Mouse (Mus musculus) MEL (cell line): ENCODE measurements around the gene Plcg2. TPM values are rescaled to one million over a fixed set of nuclear protein-coding genes. Genes with fewer than 3 reads are reported as not detected.
A peak's percentile ranks its signal among the peaks of the same experiment; 100 is the strongest.

ENCODE experiments used
- DNase-seq: peaks from one replicate; pipeline ENCODE4 v3.0.0; 2011; ENCODE audit warnings: low read depth, low spot score
- H3K27ac ChIP-seq: 2 replicates; pipeline ENCODE4 v1.5.1; 2012; ENCODE audit warnings: low read depth, mild to moderate bottlenecking, control low read depth, low read length, moderate library complexity; ENCODE audit not compliant: control insufficient read depth
- H3K27me3 ChIP-seq, 2 experiments: fragments of 150-350 bp in 1 of 2; sonication (generic) in 1 of 2; 2 replicates each; pipeline ENCODE4 v1.6.1; 2012; ENCODE audit warnings: low read length in 2 of 2, mild to moderate bottlenecking in 2 of 2, improper control_type of control experiment in 1 of 2, moderate library complexity in 1 of 2; ENCODE audit not compliant: insufficient read depth in 2 of 2, control insufficient read depth in 1 of 2
- H3K36me3 ChIP-seq, 2 experiments: 2 replicates each; pipeline ENCODE4 v1.6.1; 2012 to 2014; ENCODE audit warnings: low read length in 2 of 2, improper control_type of control experiment in 1 of 2, inconsistent platforms in 1 of 2, mild to moderate bottlenecking in 1 of 2; ENCODE audit not compliant: insufficient read depth in 2 of 2, control insufficient read depth in 1 of 2
- H3K4me1 ChIP-seq, 2 experiments: fragments of 150-350 bp in 1 of 2; sonication (generic) in 1 of 2; 2 replicates each; pipeline ENCODE4 v1.6.1; 2012; ENCODE audit warnings: low read length in 2 of 2, improper control_type of control experiment in 1 of 2, mild to moderate bottlenecking in 1 of 2; ENCODE audit not compliant: insufficient read depth in 2 of 2, control insufficient read depth in 1 of 2
- H3K4me3 ChIP-seq, 2 experiments: fragments of 150-350 bp in 1 of 2; sonication (generic) in 1 of 2; 2 replicates each; pipeline ENCODE4 v1.5.1; 2012; ENCODE audit warnings: low read depth in 2 of 2, low read length in 2 of 2, mild to moderate bottlenecking in 2 of 2, moderate library complexity in 2 of 2, control low read depth in 1 of 2, improper control_type of control experiment in 1 of 2; ENCODE audit not compliant: control insufficient read depth in 1 of 2, insufficient read depth in 1 of 2
- H3K79me2 ChIP-seq: 2 replicates; pipeline ENCODE4 v1.6.1; 2012; ENCODE audit warnings: mild to moderate bottlenecking, low read length, moderate library complexity; ENCODE audit not compliant: control insufficient read depth, poor library complexity, insufficient read depth
- H3K9ac ChIP-seq: 2 replicates; pipeline ENCODE4 v1.6.1; 2012; ENCODE audit warnings: low read depth, mild to moderate bottlenecking, control low read depth, low read length, moderate library complexity; ENCODE audit not compliant: control insufficient read depth, poor library complexity, severe bottlenecking
- H3K9me3 ChIP-seq: fragments of 150-350 bp; sonication (generic); replicated peaks from 2 replicates; pipeline ENCODE4 v1.6.1; 2012; ENCODE audit warnings: mild to moderate bottlenecking, low read length, improper control_type of control experiment, moderate library complexity; ENCODE audit not compliant: insufficient read depth
- BHLHE40 ChIP-seq: IDR thresholded peaks from 2 replicates; pipeline ENCODE4 v1.6.1; 2012; ENCODE audit warnings: low read depth, mild to moderate bottlenecking, inconsistent platforms, low read length, improper control_type of control experiment, borderline replicate concordance
- CHD1 ChIP-seq: IDR thresholded peaks from 2 replicates; pipeline ENCODE4 v1.6.1; 2012; ENCODE audit warnings: low read depth, mild to moderate bottlenecking, inconsistent platforms, low read length, improper control_type of control experiment
- CHD2 ChIP-seq: IDR thresholded peaks from 2 replicates; pipeline ENCODE4 v1.6.1; 2011; ENCODE audit warnings: low read length, improper control_type of control experiment
- EP300 ChIP-seq, 2 experiments: IDR thresholded peaks; 2 replicates each; pipeline ENCODE4 v1.6.1; 2011; ENCODE audit warnings: improper control_type of control experiment in 2 of 2, low read length in 2 of 2, low read depth in 1 of 2, mild to moderate bottlenecking in 1 of 2
- ETS1 ChIP-seq: IDR thresholded peaks from 2 replicates; pipeline ENCODE4 v1.6.1; 2012; ENCODE audit warnings: low read depth, mild to moderate bottlenecking, inconsistent platforms, low read length, improper control_type of control experiment, moderate library complexity
- GABPA ChIP-seq: IDR thresholded peaks from 2 replicates; pipeline ENCODE4 v1.6.1; 2012; ENCODE audit warnings: low read depth, mild to moderate bottlenecking, inconsistent platforms, low read length, improper control_type of control experiment, moderate library complexity
- KAT2A ChIP-seq: conservative IDR thresholded peaks from 2 replicates; pipeline ENCODE4 v1.6.1; 2012; ENCODE audit warnings: low read depth, low read length, improper control_type of control experiment, inconsistent platforms
- MAFK ChIP-seq: IDR thresholded peaks from 2 replicates; pipeline ENCODE4 v1.6.1; 2011; ENCODE audit warnings: low read depth, mild to moderate bottlenecking, low read length, improper control_type of control experiment, borderline replicate concordance
- MEF2A ChIP-seq: IDR thresholded peaks from 2 replicates; pipeline ENCODE4 v1.6.1; 2014; ENCODE audit warnings: low read depth, mild to moderate bottlenecking, inconsistent platforms, low read length, improper control_type of control experiment; ENCODE audit not compliant: poor library complexity, insufficient replicate concordance, severe bottlenecking; ENCODE audit errors: extremely low read depth
- MXI1 ChIP-seq: IDR thresholded peaks from 2 replicates; pipeline ENCODE4 v1.6.1; 2011; ENCODE audit warnings: mild to moderate bottlenecking, low read depth, low read length, improper control_type of control experiment
- MYB ChIP-seq: IDR thresholded peaks from 2 replicates; pipeline ENCODE4 v1.6.1; 2011; ENCODE audit warnings: mild to moderate bottlenecking, low read depth, low read length, improper control_type of control experiment
- MYC ChIP-seq: IDR thresholded peaks from 2 replicates; pipeline ENCODE4 v1.6.1; 2011; ENCODE audit warnings: low read depth, mild to moderate bottlenecking, low read length, improper control_type of control experiment, moderate library complexity
- NELFE ChIP-seq: IDR thresholded peaks from 2 replicates; pipeline ENCODE4 v1.6.1; 2011; ENCODE audit warnings: low read depth, low read length, improper control_type of control experiment
- NRF1 ChIP-seq: IDR thresholded peaks from 2 replicates; pipeline ENCODE4 v1.6.1; 2014; ENCODE audit warnings: low read depth, mild to moderate bottlenecking, inconsistent platforms, low read length, improper control_type of control experiment, moderate library complexity; ENCODE audit not compliant: poor library complexity, insufficient read depth, severe bottlenecking
- POLR2AphosphoS2 ChIP-seq: IDR thresholded peaks from 2 replicates; pipeline ENCODE4 v1.6.1; 2011; ENCODE audit warnings: low read length, improper control_type of control experiment
- RCOR1 ChIP-seq: IDR thresholded peaks from 2 replicates; pipeline ENCODE4 v1.6.1; 2012; ENCODE audit warnings: low read depth, mild to moderate bottlenecking, inconsistent platforms, low read length, improper control_type of control experiment
- SIN3A ChIP-seq: IDR thresholded peaks from 2 replicates; pipeline ENCODE4 v1.6.1; 2012; ENCODE audit warnings: low read length, improper control_type of control experiment, inconsistent platforms
- SMC3 ChIP-seq: IDR thresholded peaks from 2 replicates; pipeline ENCODE4 v1.6.1; 2011; ENCODE audit warnings: low read depth, low read length, improper control_type of control experiment
- TAL1 ChIP-seq: IDR thresholded peaks from 2 replicates; pipeline ENCODE4 v1.6.1; 2012; ENCODE audit warnings: mild to moderate bottlenecking, inconsistent platforms, low read length, moderate library complexity, mixed read lengths
- TBP ChIP-seq: IDR thresholded peaks from 2 replicates; pipeline ENCODE4 v1.8.0; 2011; ENCODE audit warnings: low read depth, low read length, improper control_type of control experiment
- TCF12 ChIP-seq: IDR thresholded peaks from 2 replicates; pipeline ENCODE4 v1.6.1; 2014; ENCODE audit warnings: low read depth, mild to moderate bottlenecking, inconsistent platforms, low read length, improper control_type of control experiment, moderate library complexity
- USF2 ChIP-seq, 2 experiments: IDR thresholded peaks; 2 replicates each; pipeline ENCODE4 v1.6.1; 2011 to 2012; ENCODE audit warnings: improper control_type of control experiment in 2 of 2, low read length in 2 of 2, borderline replicate concordance in 1 of 2, inconsistent platforms in 1 of 2, low read depth in 1 of 2, mild to moderate bottlenecking in 1 of 2; ENCODE audit not compliant: insufficient read depth in 1 of 2
- ZKSCAN1 ChIP-seq: IDR thresholded peaks from 2 replicates; pipeline ENCODE4 v1.6.1; 2012; ENCODE audit warnings: low read depth, mild to moderate bottlenecking, inconsistent platforms, low read length, improper control_type of control experiment, moderate library complexity
- ZMIZ1 ChIP-seq: IDR thresholded peaks from 2 replicates; pipeline ENCODE4 v1.6.1; 2012; ENCODE audit warnings: low read depth, mild to moderate bottlenecking, inconsistent platforms, low read length, improper control_type of control experiment, moderate library complexity
- ZNF384 ChIP-seq: IDR thresholded peaks from 2 replicates; pipeline ENCODE4 v1.6.1; 2012; ENCODE audit warnings: low read depth, mild to moderate bottlenecking, inconsistent platforms, low read length, improper control_type of control experiment
- polyA plus RNA-seq, 2 experiments: library from polyadenylated mRNA; stranded (reverse) in 1 of 2; unstranded in 1 of 2; fragments of >175 nt in 1 of 2; fragments of >200 nt in 1 of 2; gene quantifications; 2 replicates each; pipeline versions ENCODE4 v1.2.1 to v1.2.4; 2012; ENCODE audit warnings: low replicate concordance in 2 of 2, low read depth in 1 of 2; ENCODE audit not compliant: insufficient read length in 2 of 2, insufficient read depth in 1 of 2, missing spikeins in 1 of 2
- total RNA-seq: library from RNA; depleted of rRNA; stranded (reverse); fragments of 300-350 nt; gene quantifications from 2 replicates; pipeline ENCODE4 v1.2.3, GENCODE M21; 2012

The Plcg2 gene
- total and polyA plus RNA-seq, 3 experiments: 21.0 to 78.7 (median 23.3) TPM

DNA sequence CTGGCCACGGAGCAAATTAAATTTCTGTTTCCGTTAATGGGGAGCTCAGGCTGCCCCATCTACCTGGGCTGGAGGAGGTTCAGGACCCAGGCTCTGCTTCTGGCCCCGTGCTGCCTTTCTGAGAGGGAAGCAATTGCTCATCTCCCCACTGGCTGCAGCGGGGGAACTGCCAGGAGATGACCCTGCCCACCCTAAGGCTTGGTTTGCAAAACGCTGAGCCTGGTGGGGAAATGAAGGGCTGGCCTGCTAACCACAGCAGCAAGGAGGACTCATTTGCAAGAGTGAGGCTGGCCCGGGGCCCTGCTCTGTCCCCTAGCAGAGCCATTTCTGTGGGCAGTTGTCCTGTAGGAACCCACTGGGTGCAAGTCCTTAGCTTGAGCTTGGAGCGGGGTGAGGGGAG, 39.7 kb downstream of the Plcg2 start:
- Histone ChIP-seq H3K79me2 (no peaks in the 10 kb centered on the region; the same call in 1 of the 2 replicates), H3K36me3 (peaks cover 0 to 9% of the 10 kb centered on the region in 2 experiments; a peak in 2 of 4 replicates), H3K4me3 (no peak overlapping the region), H3K27ac (no peak overlapping the region), H3K27me3 (no peaks in the 10 kb centered on the region), H3K9ac (no peak overlapping the region), H3K4me1 (peaks cover 9 to 19% of the 10 kb centered on the region in 2 experiments; a peak in 3 of 4 replicates), H3K9me3 (no peaks in the 10 kb centered on the region)
- no peak for DNase-seq
- no peak for TF ChIP-seq MEF2A
- no peak for TF ChIP-seq SMC3
- no peak for TF ChIP-seq NRF1
- no peak for TF ChIP-seq KAT2A
- no peak for TF ChIP-seq USF2 (IDR thresholded peaks at IDR 0.05; ENCODE audit: borderline replicate concordance in 1 of 2, insufficient read depth in 1 of 2, low read depth in 1 of 2, low read length in 2 of 2)
- TF ChIP-seq TCF12: no peak
- TF ChIP-seq EP300 (IDR thresholded peaks at IDR 0.05; ENCODE audit: low read depth in 1 of 2, low read length in 2 of 2): no peak
- TF ChIP-seq BHLHE40: no peak
- no peak for TF ChIP-seq ZKSCAN1
- no peak for TF ChIP-seq MXI1
- TF ChIP-seq GABPA: no peak
- TF ChIP-seq SIN3A: no peak
- no peak for TF ChIP-seq CHD1
- TF ChIP-seq NELFE: no peak
- no peak for TF ChIP-seq ZMIZ1
- TF ChIP-seq RCOR1: no peak
- no peak for TF ChIP-seq TAL1
- no peak for TF ChIP-seq MYB
- no peak for TF ChIP-seq CHD2

DNA sequence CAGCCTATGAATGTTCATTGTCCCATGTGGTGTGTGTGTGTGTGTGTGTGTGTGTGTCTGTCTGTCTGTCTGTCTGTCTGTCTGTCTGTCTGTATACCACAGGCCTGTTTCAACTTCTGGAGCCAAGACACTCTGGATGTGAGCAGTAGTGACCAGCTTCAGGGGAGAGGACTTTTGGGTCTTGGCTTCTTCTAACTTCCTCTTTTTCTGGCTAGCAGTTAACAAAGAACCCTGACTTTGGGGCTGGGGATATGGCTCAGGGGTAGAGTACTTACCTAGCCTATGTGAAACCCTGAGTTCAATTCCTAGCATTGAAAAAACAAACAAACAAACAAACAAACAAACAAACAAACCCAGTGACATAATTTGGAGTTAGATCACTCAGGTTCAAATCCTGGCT, 44.9 kb downstream of the Plcg2 start:
- TF ChIP-seq EP300 (IDR thresholded peaks at IDR 0.05; ENCODE audit: low read depth in 1 of 2, low read length in 2 of 2) (peak in 1 of 2 experiments; percentile 43; a peak in 1 of 4 replicates), RCOR1 (no peak), ZKSCAN1 (no peak; the same call in 1 of the 2 replicates), MAFK (no peak), ZNF384 (no peak), POLR2AphosphoS2 (no peak), TBP (0 out of 2 replicates have a peak, but pooled peaks have one; percentile 44), ETS1 (peak; percentile 30; the same call in 1 of the 2 replicates), MYC (no peak)
- Histone ChIP-seq H3K4me3 (no peak overlapping the region), H3K36me3 (peaks cover 0 to 19% of the 10 kb centered on the region in 2 experiments; a peak in 2 of 4 replicates), H3K27ac (peak overlapping the region; percentile 44), H3K27me3 (no peaks in the 10 kb centered on the region), H3K9ac (no peak overlapping the region), H3K79me2 (no peaks in the 10 kb centered on the region), H3K4me1 (peaks cover 19 to 29% of the 10 kb centered on the region in 2 experiments), H3K9me3 (no peaks in the 10 kb centered on the region)
- DNase-seq: peak; percentile 73
